Mouse (Mus musculus) adrenal gland, adult (tissue): Measurements from ENCODE around the gene Rbms3.

Source experiments
- DNase-seq, 2 experiments: peaks; one replicate each; pipeline ENCODE4 v3.0.0; 2022 to 2023; ENCODE audit warnings: low spot score in 1 of 2; ENCODE audit not compliant: inconsistent age in 2 of 2

Gene Rbms3

DNA sequence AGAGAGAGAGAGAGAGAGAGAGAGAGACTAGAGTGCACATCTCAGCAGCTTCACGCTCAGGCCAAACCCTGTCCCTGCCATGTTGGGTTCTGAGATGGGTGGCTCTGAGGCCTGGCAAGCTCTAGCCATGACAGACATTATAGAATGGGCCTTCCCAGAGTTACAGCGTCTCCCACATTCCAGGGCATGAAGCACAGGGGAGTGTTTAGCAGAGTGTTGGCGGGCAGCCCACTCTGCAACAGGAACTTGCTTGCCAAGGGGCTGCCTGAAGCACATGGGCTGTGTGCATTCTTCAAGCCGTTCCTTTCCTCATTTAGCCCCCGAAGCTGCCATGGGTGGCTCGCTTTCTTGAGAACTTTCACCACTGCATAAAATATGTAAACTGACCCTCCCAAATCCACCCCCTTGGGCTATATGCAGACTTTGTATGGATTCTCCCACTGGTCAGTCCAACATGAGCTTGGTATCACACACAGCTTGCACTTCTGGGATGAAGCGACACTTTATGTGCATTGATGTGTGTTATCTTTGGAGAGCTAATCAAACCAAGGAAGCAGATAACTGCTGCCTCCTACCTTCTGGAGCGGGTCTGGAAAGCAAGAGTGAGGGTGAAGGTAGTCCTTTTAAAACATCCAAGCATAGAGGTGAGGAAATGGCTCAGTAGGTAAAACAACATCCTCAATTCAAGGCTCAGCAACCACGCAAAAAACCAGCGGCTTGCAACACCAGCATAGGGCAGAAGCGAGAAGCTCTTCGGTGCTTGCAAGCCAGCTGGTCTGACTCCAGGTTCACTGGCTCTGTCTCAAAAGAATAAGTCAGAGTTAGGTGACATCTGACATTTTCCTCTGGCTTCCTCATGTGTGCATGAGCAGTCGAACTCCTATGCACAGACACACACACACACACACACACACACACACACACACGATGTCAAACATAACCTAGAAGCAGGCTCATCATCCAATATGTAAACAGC is 436.9 kb downstream of the Rbms3 start:
- DNase-seq: peak; percentile 26 to 68

GRCm38 (mm10) chr9:117192093-117192492 is 437.6 kb downstream of the Rbms3 start:
- no peak for DNase-seq

GRCm38 (mm10) chr9:117188406-117188805 is 441.3 kb downstream of the Rbms3 start:
- no peak for DNase-seq

DNA sequence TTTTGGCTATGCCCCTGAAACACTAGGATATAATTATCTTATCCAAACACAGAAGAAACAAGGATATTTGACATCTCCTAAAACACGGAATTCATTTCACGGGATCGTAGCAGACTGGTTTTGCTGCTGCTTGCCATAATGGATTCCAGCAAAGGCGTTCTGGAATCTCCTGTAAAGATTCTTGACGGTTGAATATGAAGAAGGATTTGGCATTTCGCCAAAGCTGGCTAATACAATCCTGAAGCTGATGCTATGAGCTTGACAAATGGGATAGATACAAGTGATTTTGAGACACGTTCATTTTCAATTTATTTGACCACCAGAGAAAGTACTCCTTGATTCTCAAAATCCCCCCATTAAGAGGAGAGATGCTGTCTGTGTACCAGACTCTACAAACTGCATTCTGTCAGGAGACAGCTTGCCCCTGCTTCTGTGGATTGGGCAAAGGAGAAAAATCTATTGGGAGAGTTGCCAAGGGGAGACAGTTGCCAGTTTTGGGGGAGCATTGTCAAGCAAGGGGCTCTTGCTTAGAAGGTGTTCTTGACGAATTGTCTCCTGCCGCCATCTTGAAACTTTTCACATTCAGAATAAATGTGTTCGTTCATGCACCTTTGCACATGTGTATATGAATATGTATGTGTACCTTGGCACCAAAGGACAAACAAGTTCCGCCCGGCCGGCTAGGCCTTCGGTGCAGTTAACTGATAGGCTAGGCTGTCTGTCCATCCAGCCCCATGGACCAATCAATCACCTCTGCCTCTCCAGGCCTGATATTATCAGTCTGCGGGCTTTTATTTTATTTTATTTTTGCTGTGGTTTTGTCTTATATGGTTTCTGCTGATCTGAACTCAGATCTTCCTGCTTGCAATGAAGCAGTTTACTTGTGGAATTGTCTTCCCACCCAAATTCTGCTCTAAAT is 442.3 kb downstream of the Rbms3 start:
- DNase-seq: no peak

DNA sequence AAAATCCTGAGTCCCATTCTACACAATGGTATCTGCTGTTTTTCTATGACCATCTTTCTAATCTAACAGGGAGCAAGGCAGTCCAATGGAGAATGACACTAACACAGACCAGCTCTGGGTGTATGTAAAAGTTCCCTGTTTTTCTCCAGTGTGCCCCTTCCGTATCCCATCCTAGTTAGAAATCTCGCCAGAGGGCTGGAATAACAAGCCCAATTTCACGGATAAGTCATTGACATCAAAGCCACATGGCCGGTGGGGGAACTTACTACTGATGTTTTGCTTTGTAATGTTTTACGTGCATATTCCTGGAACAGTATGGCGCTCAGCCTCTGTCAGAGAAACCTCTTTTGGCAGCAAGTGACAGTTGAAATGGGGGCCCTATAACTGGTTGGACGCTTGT is 449.1 kb downstream of the Rbms3 start:
- DNase-seq: no peak

GRCm38 (mm10) chr9:117178366-117178765 is 451.3 kb downstream of the Rbms3 start:
- no peak for DNase-seq

DNA sequence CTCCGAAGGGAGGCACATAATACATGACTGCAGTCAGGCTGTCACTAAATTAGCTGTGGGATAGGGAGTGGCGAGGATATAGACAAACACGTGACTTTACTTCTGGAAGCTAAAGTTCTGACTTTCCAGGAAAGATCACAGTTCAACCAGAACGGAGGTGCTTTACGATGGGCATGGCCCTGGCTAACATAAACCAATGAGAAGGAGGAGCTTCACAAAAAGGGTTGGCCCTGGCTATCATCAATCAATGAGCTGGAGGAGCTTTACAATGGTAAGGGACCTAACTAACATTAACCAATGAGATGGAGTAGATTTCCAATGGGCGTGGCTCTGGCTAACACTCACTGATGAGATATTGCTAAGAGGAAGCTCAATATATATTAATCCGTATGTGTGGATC is 457.2 kb downstream of the Rbms3 start:
- no peak for DNase-seq

DNA sequence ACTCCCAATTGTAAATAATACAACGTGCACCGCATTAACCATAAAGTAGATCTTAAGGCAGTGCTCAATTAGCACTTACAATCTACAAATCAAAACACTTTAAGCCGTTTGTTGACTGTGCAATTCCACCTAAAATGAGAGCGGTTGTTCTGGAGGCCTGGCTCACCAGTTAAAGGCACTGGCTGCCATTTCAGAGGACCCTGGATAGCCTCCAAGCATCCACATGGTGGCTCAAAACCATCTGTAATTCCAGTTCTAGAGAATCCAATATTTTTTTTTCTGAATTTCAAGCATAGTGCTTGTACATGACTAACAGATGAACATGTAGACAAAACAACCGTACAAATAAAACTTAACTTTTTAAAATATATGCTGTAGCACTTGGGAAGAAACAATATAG is 460.5 kb downstream of the Rbms3 start:
- no peak for DNase-seq

GRCm38 (mm10) chr9:117163143-117163542 is 466.6 kb downstream of the Rbms3 start:
- peak; percentile 11 to 46 for DNase-seq

DNA sequence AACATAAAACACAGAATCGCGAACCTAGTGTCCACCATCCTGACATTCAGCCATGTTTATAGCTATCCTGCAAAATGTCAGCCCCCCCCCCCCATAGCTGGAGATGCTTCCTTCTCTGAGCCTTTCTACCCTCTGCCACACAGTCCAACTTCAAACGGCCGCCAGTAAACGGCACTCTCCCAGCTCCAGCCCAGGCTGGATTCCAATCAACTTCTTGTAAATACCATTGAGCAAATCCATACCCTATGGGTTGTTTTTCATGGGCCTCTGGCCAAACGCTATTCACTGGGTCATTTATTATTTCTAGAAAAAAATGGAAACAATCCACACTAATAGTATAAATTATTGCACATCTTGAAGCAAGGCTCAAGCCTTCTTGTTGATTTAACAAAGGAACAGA is 468.6 kb downstream of the Rbms3 start:
- DNase-seq: no peak

DNA sequence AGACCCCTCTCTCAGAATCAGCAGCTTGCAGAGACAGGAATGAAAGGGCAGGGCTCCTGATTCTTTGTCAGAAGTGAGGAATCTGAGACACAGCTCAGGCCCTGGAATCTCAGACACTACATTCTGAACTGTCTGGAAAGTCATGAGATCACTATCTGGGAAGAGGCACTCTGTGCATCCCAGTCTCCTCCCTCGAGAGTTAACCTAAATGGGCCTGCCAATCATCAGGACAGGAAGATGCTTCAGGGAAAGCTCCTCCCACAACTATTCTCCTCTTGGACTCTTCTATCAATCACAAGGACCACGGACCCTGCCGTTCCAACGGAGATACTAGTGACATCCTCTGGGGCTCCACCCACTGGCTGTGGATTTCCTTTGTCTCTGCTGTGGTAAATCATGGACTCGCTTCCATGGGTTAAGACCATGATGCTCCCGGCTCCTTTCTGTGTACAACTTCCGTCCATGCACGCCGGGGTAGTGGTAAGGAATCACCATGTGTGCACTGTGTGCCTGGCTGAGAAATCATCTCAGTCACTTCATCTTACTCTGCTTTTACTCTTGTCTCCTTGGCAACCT is 473.3 kb downstream of the Rbms3 start:
- no peak for DNase-seq

DNA sequence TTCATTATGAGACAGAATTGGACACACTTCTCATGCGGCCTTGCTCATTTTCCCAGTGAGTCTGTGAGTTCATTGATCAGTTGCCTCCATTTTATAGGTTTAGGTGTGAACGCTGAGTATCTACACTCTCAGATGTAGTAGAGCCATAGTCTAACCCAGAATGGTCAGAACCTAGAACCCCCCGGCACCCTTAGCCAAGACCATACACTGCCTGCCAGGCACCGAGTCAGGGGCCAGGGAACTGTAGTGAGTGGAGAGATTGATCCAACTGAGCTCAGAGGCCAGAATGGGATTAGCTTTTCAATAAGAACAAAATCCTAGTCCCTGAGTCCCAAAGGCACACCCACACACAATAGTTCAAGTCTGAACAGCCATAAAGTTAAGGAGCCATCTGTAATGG is 475.1 kb downstream of the Rbms3 start:
- no peak for DNase-seq

DNA sequence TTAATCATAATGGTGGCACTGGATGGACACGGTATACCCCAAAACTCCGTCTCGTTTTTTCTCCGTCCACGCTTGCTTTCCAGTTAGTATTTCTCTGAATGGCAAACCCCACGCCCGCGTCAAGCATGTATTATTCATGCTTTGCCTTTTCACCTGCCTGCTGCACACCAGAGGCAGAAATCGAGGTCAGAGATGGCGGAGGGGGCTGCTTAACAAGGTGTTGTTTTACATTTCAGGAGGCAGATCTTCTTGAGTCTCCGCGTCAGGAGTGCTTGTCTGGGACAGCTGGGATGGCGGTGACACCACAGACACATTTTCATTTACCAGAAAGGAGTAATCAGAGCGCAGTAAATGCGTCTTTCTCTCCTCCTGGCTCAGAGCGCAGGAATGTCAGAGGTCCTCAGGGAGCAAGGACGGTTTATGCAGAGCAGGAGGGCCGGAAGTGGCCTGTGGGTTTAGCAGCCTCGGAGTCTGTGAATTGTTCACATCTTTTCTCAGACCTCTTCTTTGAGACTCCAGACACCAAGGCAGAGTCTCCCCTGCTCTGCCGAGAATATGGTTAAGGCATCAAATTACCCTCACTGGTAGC is 475.9 kb downstream of the Rbms3 start:
- no peak for DNase-seq

DNA sequence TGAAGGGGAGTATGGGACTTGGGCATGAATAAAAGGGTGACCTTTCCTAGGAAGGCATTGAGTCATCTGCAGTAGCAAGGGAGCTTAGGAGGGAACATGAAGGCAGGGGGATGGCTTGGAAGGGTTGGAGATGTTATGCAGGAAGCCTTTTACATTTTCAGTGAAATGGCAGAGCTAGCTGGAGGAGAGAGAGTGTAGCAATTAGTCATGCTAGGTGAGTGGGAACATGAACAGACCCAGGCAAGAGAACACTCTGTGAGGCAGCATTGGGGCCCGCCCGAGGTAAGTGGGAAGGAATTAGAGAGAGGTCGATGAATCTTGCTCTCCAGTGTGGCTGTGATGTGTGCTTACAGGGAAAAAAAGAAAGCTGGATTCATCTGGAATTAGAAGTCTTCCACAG is 477.8 kb downstream of the Rbms3 start:
- DNase-seq: no peak

DNA sequence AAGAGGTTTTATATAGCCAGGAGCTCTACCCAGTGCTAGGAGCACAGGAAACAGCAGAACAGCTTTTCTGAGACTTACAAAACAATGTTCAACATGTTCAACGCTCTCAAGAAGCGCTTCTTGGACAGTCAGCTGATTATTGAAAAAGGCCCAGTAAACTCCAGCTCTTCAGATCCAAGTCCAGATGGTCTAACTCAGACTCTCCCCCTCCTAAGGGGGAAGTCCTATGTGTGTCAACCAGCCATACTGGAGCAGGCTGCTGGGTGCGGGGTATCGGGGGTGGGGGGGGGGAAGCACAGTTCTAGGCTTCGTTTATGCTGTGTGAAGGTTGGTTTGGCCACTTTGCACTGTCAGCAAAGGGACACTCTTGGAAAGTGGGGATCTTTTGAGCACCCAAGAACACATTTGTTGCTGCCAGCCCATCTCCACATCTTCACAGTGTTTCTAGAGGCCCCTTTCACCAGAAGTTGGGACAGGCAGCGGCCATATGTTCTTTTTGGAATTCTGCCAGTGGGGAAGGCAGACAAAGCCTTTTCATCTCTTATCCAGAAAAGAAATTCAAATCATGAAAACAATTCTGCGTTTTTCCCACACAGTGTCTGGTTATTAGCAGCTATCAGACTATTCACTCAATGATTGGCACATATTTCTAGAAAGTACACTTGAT is 485.5 kb downstream of the Rbms3 start:
- no peak for DNase-seq

- no peak for DNase-seq
Measured at GRCm38 (mm10) chr9:117139971-117140370, 489.7 kb downstream of the Rbms3 start.

GRCm38 (mm10) chr9:117136410-117136809 is 493.3 kb downstream of the Rbms3 start:
- DNase-seq: no peak

DNA sequence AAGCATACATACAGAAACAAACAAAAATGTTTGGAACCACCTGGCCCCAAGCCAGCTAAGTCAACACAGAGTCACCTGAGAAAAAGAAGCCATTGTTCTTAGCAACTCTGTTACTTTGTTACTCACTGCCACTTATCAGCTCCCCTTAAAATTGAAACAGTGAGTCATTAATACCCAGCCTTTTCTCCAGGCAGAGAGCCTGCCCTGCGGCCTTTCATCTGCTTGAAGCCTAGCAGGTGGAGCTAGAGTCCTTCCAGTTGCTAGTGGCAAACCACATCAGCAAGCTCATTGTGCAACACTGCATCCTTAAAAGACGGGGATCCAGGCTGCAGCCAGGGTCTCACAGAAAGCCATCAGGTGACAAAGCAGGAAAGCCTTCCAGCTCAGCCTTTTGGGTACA is 495.7 kb downstream of the Rbms3 start:
- DNase-seq: peak; percentile 19 to 50

- DNase-seq: peak in 1 of 2 experiments; percentile 37
Measured at GRCm38 (mm10) chr9:117126816-117127215, 502.9 kb downstream of the Rbms3 start.

GRCm38 (mm10) chr9:117125844-117126243 is 503.9 kb downstream of the Rbms3 start:
- DNase-seq: no peak
